Mouse (Mus musculus) limb, embryonic 14.5 days (tissue): ENCODE measurements at regions not wholly inside any gene's neighbourhood (a gene's known extent, or its start where the extent isn't known, plus 50 kb on each side); places are given as distances from the start of the nearest gene placed in this dataset.
A peak's percentile ranks its signal among the peaks of the same experiment; 100 is the strongest.

Experiments
- ATAC-seq: fragments of 200-750 bp; cut with Nextera tagmentation; 2 replicates; pipeline ENCODE4 v1.8.0; 2017; ENCODE audit warnings: low read depth, moderate number of reproducible peaks, moderate TSS enrichment; ENCODE audit not compliant: low FRiP score
- DNase-seq: peaks from one replicate; pipeline ENCODE4 v3.0.0-alpha.2; 2015; ENCODE audit warnings: low spot score
- H3K27ac ChIP-seq: fragments of 300-500 bp; sonication (generic); replicated peaks from 2 replicates; pipeline ENCODE4 v1.5.1; 2014; ENCODE audit warnings: low read depth, mild to moderate bottlenecking, low read length, moderate library complexity, mixed read lengths
- H3K27me3 ChIP-seq: fragments of 300-500 bp; sonication (generic); 2 replicates; pipeline ENCODE4 v1.6.1; 2014; ENCODE audit warnings: low read length, mixed read lengths; ENCODE audit not compliant: control insufficient read depth, insufficient read depth
- H3K36me3 ChIP-seq: fragments of 300-500 bp; sonication (generic); 2 replicates; pipeline ENCODE4 v1.6.1; 2014; ENCODE audit warnings: mild to moderate bottlenecking, low read length, moderate library complexity, mixed read lengths; ENCODE audit not compliant: control insufficient read depth, insufficient read depth
- H3K4me1 ChIP-seq: fragments of 300-500 bp; sonication (generic); 2 replicates; pipeline ENCODE4 v1.6.1; 2014; ENCODE audit warnings: antibody characterized with exemption, low read length, mixed read lengths; ENCODE audit not compliant: control insufficient read depth, insufficient read depth
- H3K4me2 ChIP-seq: fragments of 300-500 bp; sonication (generic); replicated peaks from 2 replicates; pipeline ENCODE4 v1.6.1; 2014; ENCODE audit warnings: low read depth, mild to moderate bottlenecking, low read length, moderate library complexity; ENCODE audit not compliant: severe bottlenecking
- H3K4me3 ChIP-seq: fragments of 300-500 bp; sonication (generic); replicated peaks from 2 replicates; pipeline ENCODE4 v1.5.1; 2014; ENCODE audit warnings: low read length
- H3K9ac ChIP-seq: fragments of 300-500 bp; sonication (generic); 2 replicates; pipeline ENCODE4 v1.6.1; 2014; ENCODE audit warnings: mild to moderate bottlenecking, low read depth, low read length, moderate library complexity; ENCODE audit not compliant: severe bottlenecking
- H3K9me3 ChIP-seq: fragments of 300-500 bp; sonication (generic); 2 replicates; pipeline ENCODE4 v1.6.1; 2016; ENCODE audit warnings: low read length; ENCODE audit not compliant: control insufficient read depth
- POLR2A ChIP-seq: fragments of 200-500 bp; IDR thresholded peaks from 2 replicates; pipeline ENCODE4 v1.8.0; 2012; ENCODE audit warnings: inconsistent platforms, mild to moderate bottlenecking, moderate library complexity, borderline replicate concordance; ENCODE audit not compliant: insufficient read depth, insufficient read length; ENCODE audit errors: extremely low read depth
- WGBS: fragments of 180-500 bp; shearing (Covaris S2); extraction: QIAGEN DNeasy Blood & Tissue Kit; methylation state at CpG from one replicate; pipeline ENCODE4 v1.1.7; 2014; 5-methylcytosine and 5-hydroxymethylcytosine counted together

GRCm38 (mm10) chr3:151222407-151222806, 215.3 kb upstream of the Adgrl4 start:
- Histone ChIP-seq H3K27ac (no peak overlapping the region), H3K4me3 (no peak overlapping the region), H3K4me1 (no peaks in the 10 kb centered on the region), H3K9ac (no peak overlapping the region), H3K4me2 (no peak overlapping the region), H3K36me3 (no peaks in the 10 kb centered on the region), H3K27me3 (no peaks in the 10 kb centered on the region), H3K9me3 (no peaks in the 10 kb centered on the region)
- ATAC-seq: no peak
- no peak for TF ChIP-seq POLR2A
- 8% methylated on average over 3 of the region's 3 CpGs for WGBS
- DNase-seq: peak; percentile 45

GRCm38 (mm10) chr3:151252458-151252857, 185.2 kb upstream of the Adgrl4 start:
- 79% methylated on average over 2 of the region's 2 CpGs for WGBS
- H3K27me3 ChIP-seq: no peaks in the 10 kb centered on the region
- ATAC-seq (no peak), DNase-seq (no peak)
- no peak overlapping the region for H3K27ac ChIP-seq
- H3K4me1 ChIP-seq: no peaks in the 10 kb centered on the region
- no peaks in the 10 kb centered on the region for H3K9me3 ChIP-seq
- no peaks in the 10 kb centered on the region for H3K36me3 ChIP-seq
- H3K4me2 ChIP-seq: no peak overlapping the region
- TF ChIP-seq POLR2A: no peak
- H3K4me3 ChIP-seq: no peak overlapping the region
- no peak overlapping the region for H3K9ac ChIP-seq

- DNase-seq (no peak), ATAC-seq (no peak)
- H3K4me2 ChIP-seq: no peak overlapping the region
- no peaks in the 10 kb centered on the region for H3K36me3 ChIP-seq
- H3K27me3 ChIP-seq: no peaks in the 10 kb centered on the region
- H3K27ac ChIP-seq: no peak overlapping the region
- no peak overlapping the region for H3K9ac ChIP-seq
- no peaks in the 10 kb centered on the region for H3K9me3 ChIP-seq
- H3K4me1 ChIP-seq: no peaks in the 10 kb centered on the region
- TF ChIP-seq POLR2A: no peak
- WGBS: 79% methylated on average over 3 of the region's 3 CpGs
- no peak overlapping the region for H3K4me3 ChIP-seq
Measured at GRCm38 (mm10) chr3:151262821-151263220, 174.9 kb upstream of the Adgrl4 start.

- no peaks in the 10 kb centered on the region for H3K36me3 ChIP-seq
- no peak for TF ChIP-seq POLR2A
- H3K9ac ChIP-seq: no peak overlapping the region
- H3K27me3 ChIP-seq: no peaks in the 10 kb centered on the region
- H3K4me2 ChIP-seq: no peak overlapping the region
- DNase-seq (no peak), ATAC-seq (no peak)
- no peaks in the 10 kb centered on the region for H3K4me1 ChIP-seq
- H3K9me3 ChIP-seq: no peaks in the 10 kb centered on the region
- H3K4me3 ChIP-seq: no peak overlapping the region
- H3K27ac ChIP-seq: no peak overlapping the region
- 25% methylated on average over 2 of the region's 2 CpGs for WGBS
Measured at GRCm38 (mm10) chr3:151265658-151266057, 172.0 kb upstream of the Adgrl4 start.

- peaks cover under 1% of the 10 kb centered on the region; the same call in 1 of the 2 replicates for H3K4me1 ChIP-seq
- ATAC-seq (no peak), DNase-seq (no peak)
- no peak overlapping the region for H3K4me2 ChIP-seq
- H3K27ac ChIP-seq: no peak overlapping the region
- H3K9me3 ChIP-seq: no peaks in the 10 kb centered on the region
- H3K4me3 ChIP-seq: no peak overlapping the region
- 82% methylated on average over 2 of the region's 2 CpGs for WGBS
- no peak for TF ChIP-seq POLR2A
- no peaks in the 10 kb centered on the region for H3K27me3 ChIP-seq
- no peak overlapping the region for H3K9ac ChIP-seq
- no peaks in the 10 kb centered on the region for H3K36me3 ChIP-seq
Measured at GRCm38 (mm10) chr3:151269514-151269913, 168.2 kb upstream of the Adgrl4 start.

- H3K4me3 ChIP-seq: no peak overlapping the region
- H3K4me1 ChIP-seq: no peaks in the 10 kb centered on the region
- 85% methylated on average over 1 of the region's 1 CpGs for WGBS
- H3K4me2 ChIP-seq: no peak overlapping the region
- H3K36me3 ChIP-seq: no peaks in the 10 kb centered on the region
- H3K27me3 ChIP-seq: no peaks in the 10 kb centered on the region
- H3K9ac ChIP-seq: no peak overlapping the region
- ATAC-seq: no peak
- TF ChIP-seq POLR2A: no peak
- DNase-seq: no peak
- no peak overlapping the region for H3K27ac ChIP-seq
- no peaks in the 10 kb centered on the region for H3K9me3 ChIP-seq
Measured at GRCm38 (mm10) chr3:151283829-151284228, 153.9 kb upstream of the Adgrl4 start.
